Mouse (Mus musculus): Measurements from ENCODE around the gene Hopx. TPM values are rescaled to one million over a fixed set of nuclear protein-coding genes. Genes with fewer than 3 reads are reported as not detected.

The Hopx gene
- total RNA-seq, 1 experiment: 4.9 TPM

GRCm38 (mm10) chr5:77141336-77141735, 26.4 kb upstream of the Hopx start:
- in situ Hi-C loops (cut with MboI; ENCODE audit: low sequenced_read_pairs in 2 of 2, unreplicated experiment in 2 of 2): no loop called here
- Histone ChIP-seq H3K27ac (ENCODE audit: insufficient read depth, low read depth, low read length, poor library complexity, severe bottlenecking) (no peak overlapping the region), H3K9ac (ENCODE audit: insufficient read depth, low read depth, low read length, poor library complexity, severe bottlenecking) (no peak overlapping the region), H3K9me3 (ENCODE audit: control insufficient read depth, insufficient read depth, low read depth, low read length) (no peaks in the 10 kb centered on the region), H3K36me3 (ENCODE audit: control insufficient read depth, insufficient read depth, low read length, poor library complexity, severe bottlenecking) (no peaks in the 10 kb centered on the region), H3K4me1 (ENCODE audit: control insufficient read depth in 2 of 2, insufficient read depth in 2 of 2, low read length in 2 of 2, poor library complexity in 1 of 2) (peaks cover 4 to 10% of the 10 kb centered on the region in 2 experiments; a peak in 2 of 4 replicates), H3K4me3 (ENCODE audit: insufficient read depth in 1 of 2, low read depth in 1 of 2, low read length in 2 of 2, poor library complexity in 1 of 2, severe bottlenecking in 1 of 2) (no peak overlapping the region)
- DNase-seq (ENCODE audit: low read depth, low spot score): no peak
- no peak for TF ChIP-seq ZNF384 (IDR thresholded peaks at IDR 0.05; ENCODE audit: low read depth, low read length)
- no peak for TF ChIP-seq ZC3H11A (IDR thresholded peaks at IDR 0.05; ENCODE audit: borderline replicate concordance, low read depth, low read length)
- TF ChIP-seq MAFK (IDR thresholded peaks at IDR 0.05; ENCODE audit: insufficient read depth, low read depth, low read length): no peak
- no peak for TF ChIP-seq CHD2 (IDR thresholded peaks at IDR 0.05; ENCODE audit: low read depth, low read length)
- TF ChIP-seq HCFC1 (IDR thresholded peaks at IDR 0.05; ENCODE audit: borderline replicate concordance, insufficient read depth, low read length): no peak

- H3K4me3 ChIP-seq (ENCODE audit: insufficient read depth in 1 of 2, low read depth in 1 of 2, low read length in 2 of 2, poor library complexity in 1 of 2, severe bottlenecking in 1 of 2): no peak overlapping the region
- H3K9ac ChIP-seq (ENCODE audit: insufficient read depth, low read depth, low read length, poor library complexity, severe bottlenecking): no peak overlapping the region
- no peak overlapping the region for H3K27ac ChIP-seq (ENCODE audit: insufficient read depth, low read depth, low read length, poor library complexity, severe bottlenecking)
- no peaks in the 10 kb centered on the region for H3K36me3 ChIP-seq (ENCODE audit: control insufficient read depth, insufficient read depth, low read length, poor library complexity, severe bottlenecking)
- H3K9me3 ChIP-seq (ENCODE audit: control insufficient read depth, insufficient read depth, low read depth, low read length): no peaks in the 10 kb centered on the region
- DNase-seq (ENCODE audit: low read depth, low spot score): no peak
- peaks cover 4 to 10% of the 10 kb centered on the region in 2 experiments; a peak in 2 of 4 replicates for H3K4me1 ChIP-seq (ENCODE audit: control insufficient read depth in 2 of 2, insufficient read depth in 2 of 2, low read length in 2 of 2, poor library complexity in 1 of 2)
- in situ Hi-C loops (cut with MboI; ENCODE audit: low sequenced_read_pairs in 2 of 2, unreplicated experiment in 2 of 2): no loop called here
- TF ChIP-seq CHD2 (IDR thresholded peaks at IDR 0.05; ENCODE audit: low read depth, low read length): no peak
- TF ChIP-seq HCFC1 (IDR thresholded peaks at IDR 0.05; ENCODE audit: borderline replicate concordance, insufficient read depth, low read length): no peak
- TF ChIP-seq ZNF384 (IDR thresholded peaks at IDR 0.05; ENCODE audit: low read depth, low read length): no peak
- no peak for TF ChIP-seq ZC3H11A (IDR thresholded peaks at IDR 0.05; ENCODE audit: borderline replicate concordance, low read depth, low read length)
- no peak for TF ChIP-seq MAFK (IDR thresholded peaks at IDR 0.05; ENCODE audit: insufficient read depth, low read depth, low read length)
Observed at GRCm38 (mm10) chr5:77140861-77141260, 25.9 kb upstream of the Hopx start.

- Histone ChIP-seq H3K36me3 (ENCODE audit: control insufficient read depth, insufficient read depth, low read length, poor library complexity, severe bottlenecking) (no peaks in the 10 kb centered on the region), H3K9me3 (ENCODE audit: control insufficient read depth, insufficient read depth, low read depth, low read length) (no peaks in the 10 kb centered on the region), H3K4me1 (ENCODE audit: control insufficient read depth in 2 of 2, insufficient read depth in 2 of 2, low read length in 2 of 2, poor library complexity in 1 of 2) (peaks cover 4 to 10% of the 10 kb centered on the region in 2 experiments; a peak in 2 of 4 replicates), H3K9ac (ENCODE audit: insufficient read depth, low read depth, low read length, poor library complexity, severe bottlenecking) (no peak overlapping the region), H3K27ac (ENCODE audit: insufficient read depth, low read depth, low read length, poor library complexity, severe bottlenecking) (no peak overlapping the region), H3K4me3 (ENCODE audit: insufficient read depth in 1 of 2, low read depth in 1 of 2, low read length in 2 of 2, poor library complexity in 1 of 2, severe bottlenecking in 1 of 2) (peak overlapping the region in 1 of 2 experiments; percentile 18; a peak in 1 of 4 replicates)
- in situ Hi-C loops (cut with MboI; ENCODE audit: low sequenced_read_pairs in 2 of 2, unreplicated experiment in 2 of 2): no loop called here
- TF ChIP-seq CHD2 (IDR thresholded peaks at IDR 0.05; ENCODE audit: low read depth, low read length): no peak
- no peak for TF ChIP-seq ZC3H11A (IDR thresholded peaks at IDR 0.05; ENCODE audit: borderline replicate concordance, low read depth, low read length)
- TF ChIP-seq ZNF384 (IDR thresholded peaks at IDR 0.05; ENCODE audit: low read depth, low read length): no peak
- TF ChIP-seq MAFK (IDR thresholded peaks at IDR 0.05; ENCODE audit: insufficient read depth, low read depth, low read length): no peak
- no peak for TF ChIP-seq HCFC1 (IDR thresholded peaks at IDR 0.05; ENCODE audit: borderline replicate concordance, insufficient read depth, low read length)
- no peak for DNase-seq (ENCODE audit: low read depth, low spot score)
Observed at GRCm38 (mm10) chr5:77140108-77140507, 25.2 kb upstream of the Hopx start.

GRCm38 (mm10) chr5:77137701-77138265, 22.9 kb upstream of the Hopx start:
- no peaks in the 10 kb centered on the region for H3K36me3 ChIP-seq (ENCODE audit: control insufficient read depth, insufficient read depth, low read length, poor library complexity, severe bottlenecking)
- DNase-seq (ENCODE audit: low read depth, low spot score): no peak
- no peak for TF ChIP-seq CHD2 (IDR thresholded peaks at IDR 0.05; ENCODE audit: low read depth, low read length)
- no peak for TF ChIP-seq ZC3H11A (IDR thresholded peaks at IDR 0.05; ENCODE audit: borderline replicate concordance, low read depth, low read length)
- no peak for TF ChIP-seq MAFK (IDR thresholded peaks at IDR 0.05; ENCODE audit: insufficient read depth, low read depth, low read length)
- no peak for TF ChIP-seq HCFC1 (IDR thresholded peaks at IDR 0.05; ENCODE audit: borderline replicate concordance, insufficient read depth, low read length)
- no peak for TF ChIP-seq ZNF384 (IDR thresholded peaks at IDR 0.05; ENCODE audit: low read depth, low read length)
- H3K4me1 ChIP-seq (ENCODE audit: control insufficient read depth in 2 of 2, insufficient read depth in 2 of 2, low read length in 2 of 2, poor library complexity in 1 of 2): peaks cover 4 to 5% of the 10 kb centered on the region in 2 experiments; a peak in 2 of 4 replicates
- no peak overlapping the region for H3K4me3 ChIP-seq (ENCODE audit: insufficient read depth in 1 of 2, low read depth in 1 of 2, low read length in 2 of 2, poor library complexity in 1 of 2, severe bottlenecking in 1 of 2)
- in situ Hi-C loops (cut with MboI; ENCODE audit: low sequenced_read_pairs in 2 of 2, unreplicated experiment in 2 of 2): no loop called here
- no peaks in the 10 kb centered on the region for H3K9me3 ChIP-seq (ENCODE audit: control insufficient read depth, insufficient read depth, low read depth, low read length)
- no peak overlapping the region for H3K9ac ChIP-seq (ENCODE audit: insufficient read depth, low read depth, low read length, poor library complexity, severe bottlenecking)
- H3K27ac ChIP-seq (ENCODE audit: insufficient read depth, low read depth, low read length, poor library complexity, severe bottlenecking): no peak overlapping the region

Measured in ES-E14 (cell line).